Mouse (Mus musculus) frontal cortex, postnatal 10 days (tissue): ENCODE measurements around the gene Gm20388.
A peak's percentile ranks its signal among the peaks of the same experiment; 100 is the strongest.

Experiments used
- DNase-seq, 2 experiments: peaks; one replicate each; pipeline ENCODE4 v3.0.0; 2022; ENCODE audit warnings: low spot score in 2 of 2, mixed read lengths in 1 of 2

Gene Gm20388

GRCm38 (mm10) chr8:123786166-123786565, 3875.5 kb downstream of the Gm20388 start:
- DNase-seq: peak in 1 of 2 experiments; percentile 33

- no peak for DNase-seq
Observed at GRCm38 (mm10) chr8:123786644-123787043, 3876.0 kb downstream of the Gm20388 start.

GRCm38 (mm10) chr8:123787254-123787897, 3876.7 kb downstream of the Gm20388 start:
- no peak for DNase-seq

GRCm38 (mm10) chr8:123788416-123789170, 3878.0 kb downstream of the Gm20388 start:
- no peak for DNase-seq

- no peak for DNase-seq
Observed at GRCm38 (mm10) chr8:123789461-123789860, 3878.8 kb downstream of the Gm20388 start.

GRCm38 (mm10) chr8:123789970-123790369, 3879.3 kb downstream of the Gm20388 start:
- DNase-seq: peak; percentile 59 to 81

- no peak for DNase-seq
Observed at GRCm38 (mm10) chr8:123791101-123791844, 3880.6 kb downstream of the Gm20388 start.

GRCm38 (mm10) chr8:123791845-123792225, 3881.2 kb downstream of the Gm20388 start:
- no peak for DNase-seq

GRCm38 (mm10) chr8:123793900-123794299, 3883.3 kb downstream of the Gm20388 start:
- no peak for DNase-seq

- no peak for DNase-seq
Observed at GRCm38 (mm10) chr8:123794766-123795165, 3884.1 kb downstream of the Gm20388 start.

- DNase-seq: no peak
Observed at GRCm38 (mm10) chr8:123796758-123797157, 3886.1 kb downstream of the Gm20388 start.

- DNase-seq: no peak
Observed at GRCm38 (mm10) chr8:123797928-123798327, 3887.3 kb downstream of the Gm20388 start.

GRCm38 (mm10) chr8:123799434-123799833, 3888.8 kb downstream of the Gm20388 start:
- DNase-seq: no peak

- no peak for DNase-seq
Observed at GRCm38 (mm10) chr8:123799885-123800284, 3889.2 kb downstream of the Gm20388 start.

GRCm38 (mm10) chr8:123800867-123801266, 3890.2 kb downstream of the Gm20388 start:
- DNase-seq: no peak

- no peak for DNase-seq
Observed at GRCm38 (mm10) chr8:123801538-123801937, 3890.9 kb downstream of the Gm20388 start.

- no peak for DNase-seq
Observed at GRCm38 (mm10) chr8:123803639-123804038, 3893.0 kb downstream of the Gm20388 start.

GRCm38 (mm10) chr8:123804586-123804985, 3893.9 kb downstream of the Gm20388 start:
- no peak for DNase-seq

GRCm38 (mm10) chr8:123805209-123805717, 3894.6 kb downstream of the Gm20388 start:
- DNase-seq: no peak

- DNase-seq: peak; percentile 70 to 82
Observed at GRCm38 (mm10) chr8:123805718-123806373, 3895.2 kb downstream of the Gm20388 start, which contains the start of gene Rab4a. Rab4a (plus strand) TSS chr8:123805985.

- DNase-seq: no peak
Observed at GRCm38 (mm10) chr8:123806374-123806935, 3895.8 kb downstream of the Gm20388 start.
